Mouse (Mus musculus) cerebellum, adult 8-10 months (tissue): ENCODE measurements around the gene Fam161a.
A peak's percentile ranks its signal among the peaks of the same experiment; 100 is the strongest.
"Not testable (repeated sequence)": the region's sequence is repeated elsewhere in the genome, so short reads cannot be mapped to it uniquely, and the experiment has no call there.

ENCODE experiments used
- DNase-seq: peaks from one replicate; pipeline ENCODE4 v3.0.0; 2022

Fam161a gene

GRCm38 (mm10) chr11:23063857-23064256, 56.5 kb downstream of the Fam161a start:
- no peak for DNase-seq

- not testable (repeated sequence) for DNase-seq
Observed at GRCm38 (mm10) chr11:23064276-23064675, 56.9 kb downstream of the Fam161a start.

- DNase-seq = no peak
Observed at GRCm38 (mm10) chr11:23065167-23065668, 57.9 kb downstream of the Fam161a start.

- peak; percentile 88 for DNase-seq
Observed at GRCm38 (mm10) chr11:23067395-23068136, 60.2 kb downstream of the Fam161a start.

GRCm38 (mm10) chr11:23068201-23068600, 60.9 kb downstream of the Fam161a start:
- peak; percentile 30 for DNase-seq

- not testable (repeated sequence) for DNase-seq
Observed at GRCm38 (mm10) chr11:23068986-23069385, 61.7 kb downstream of the Fam161a start.

- no peak for DNase-seq
Observed at GRCm38 (mm10) chr11:23074841-23075240, 67.5 kb downstream of the Fam161a start.

GRCm38 (mm10) chr11:23078541-23078940, 71.2 kb downstream of the Fam161a start:
- no peak for DNase-seq
